Mouse (Mus musculus): ENCODE data around the gene Ppfibp1.

GRCm38 (mm10) chr6:146999755-147000154, 111.5 kb downstream of the Ppfibp1 start:
- no peak for TF ChIP-seq HCFC1 (IDR thresholded peaks at IDR 0.05; ENCODE audit: borderline replicate concordance, insufficient read depth, low read length)
- no peak for TF ChIP-seq CHD2 (IDR thresholded peaks at IDR 0.05; ENCODE audit: low read depth, low read length)

Data from ES-E14 (cell line).